Mouse (Mus musculus) urinary bladder, postnatal 25 days (tissue): ENCODE measurements around the gene Phgdh.

Experiments
- DNase-seq: peaks from one replicate; pipeline ENCODE4 v3.0.0; 2022; ENCODE audit warnings: low spot score

The Phgdh gene

GRCm38 (mm10) chr3:98295965-98296364 lies 43.8 kb downstream of the Phgdh start:
- no peak for DNase-seq

GRCm38 (mm10) chr3:98291044-98291443 lies 48.7 kb downstream of the Phgdh start:
- DNase-seq = no peak

- DNase-seq = no peak
Observed at GRCm38 (mm10) chr3:98283205-98283604, 56.6 kb downstream of the Phgdh start.

- no peak for DNase-seq
Observed at GRCm38 (mm10) chr3:98282422-98282821, 57.4 kb downstream of the Phgdh start.

- peak; percentile 52 for DNase-seq
Observed at GRCm38 (mm10) chr3:98280933-98281678, 58.7 kb downstream of the Phgdh start.

- DNase-seq = peak; percentile 54
Observed at GRCm38 (mm10) chr3:98280204-98280932, 59.4 kb downstream of the Phgdh start, which contains the start of gene Hmgcs2. TSS of gene Hmgcs2 (plus strand) at chr3:98280435.

- no peak for DNase-seq
Observed at GRCm38 (mm10) chr3:98279682-98280081, 60.1 kb downstream of the Phgdh start.

- DNase-seq = no peak
Observed at GRCm38 (mm10) chr3:98273623-98274398, 66.0 kb downstream of the Phgdh start.

- DNase-seq = no peak
Observed at GRCm38 (mm10) chr3:98267249-98267651, 72.5 kb downstream of the Phgdh start.
